Mouse (Mus musculus) brain, embryonic 14.5 days (tissue): Measurements from ENCODE around the gene Runx2.

ENCODE experiments used
- CTCF ChIP-seq: fragments of 200-500 bp; IDR thresholded peaks from 2 replicates; pipeline ENCODE4 v1.5.1; 2012; ENCODE audit warnings: inconsistent platforms, mild to moderate bottlenecking, moderate library complexity, borderline replicate concordance; ENCODE audit not compliant: insufficient read depth, insufficient read length; ENCODE audit errors: extremely low read depth
- POLR2A ChIP-seq: fragments of 200-500 bp; IDR thresholded peaks from 2 replicates; pipeline ENCODE4 v1.6.1; 2012; ENCODE audit warnings: mild to moderate bottlenecking, inconsistent platforms, borderline replicate concordance; ENCODE audit not compliant: poor library complexity, insufficient read depth, insufficient read length, severe bottlenecking; ENCODE audit errors: extremely low read depth

GRCm38 (mm10) chr17:44472695-44473094, 341.9 kb downstream of the Runx2 start:
- TF ChIP-seq CTCF (no peak), POLR2A (no peak)
